Mouse (Mus musculus): ENCODE measurements around the gene Mapk1.

DNA sequence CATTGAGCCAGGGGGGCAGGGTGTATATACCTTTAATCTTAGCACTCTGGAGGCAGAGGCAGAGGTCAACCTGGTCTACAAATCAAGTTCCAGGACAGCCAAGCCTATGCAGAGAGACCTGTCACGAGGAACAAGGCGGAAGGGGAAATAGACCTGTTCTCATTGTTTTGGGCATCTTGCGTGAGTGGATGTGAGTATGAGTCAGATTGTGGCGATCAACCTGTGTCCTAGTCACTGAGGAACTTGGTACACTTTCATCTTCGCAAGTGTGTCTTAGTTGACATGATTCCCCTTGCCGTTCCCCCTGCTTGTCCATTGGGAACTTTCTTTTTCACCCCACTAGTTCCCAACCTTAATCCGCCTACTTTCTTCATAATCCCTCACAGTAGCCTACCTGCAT is 26.9 kb downstream of the Mapk1 start:
- TF ChIP-seq CTCF (conservative IDR thresholded peaks at IDR 0.05; ENCODE audit: low read length) (no peak), POU5F1 (IDR thresholded peaks at IDR 0.05; ENCODE audit: borderline replicate concordance, low read length) (no peak), NANOG (IDR thresholded peaks at IDR 0.05; ENCODE audit: borderline replicate concordance, low read length) (no peak)

Data from E14TG2a.4 (cell line).